Mouse (Mus musculus): ENCODE results near the gene Fundc2. TPM values are rescaled to one million over a fixed set of nuclear protein-coding genes. Genes with fewer than 3 reads are reported as not detected.

Gene Fundc2
- total RNA-seq (2022), result 100 to 1,000 TPM; 187 to 194 (median 190) TPM

GRCm38 (mm10) chrX:75382195-75382771 is at the start of gene Fundc2, which contains the start of gene F8:
Fundc2 (plus strand) TSS chrX:75382399.
F8 (minus strand) TSS chrX:75382615.
- peak; percentile 74 for DNase-seq (ENCODE audit: low spot score)

GRCm38 (mm10) chrX:75370197-75370596 is 12.0 kb upstream of the Fundc2 start:
- DNase-seq (ENCODE audit: low spot score), result no peak

- DNase-seq (ENCODE audit: low spot score), result peak; percentile 58
These were observed 9.4 kb upstream of the Fundc2 start for GRCm38 (mm10) chrX:75372666-75373425.

GRCm38 (mm10) chrX:75376815-75377214 is 5.4 kb upstream of the Fundc2 start:
- DNase-seq (ENCODE audit: low spot score), result no peak

- no peak for DNase-seq (ENCODE audit: low spot score)
These were observed 1.0 kb upstream of the Fundc2 start for GRCm38 (mm10) chrX:75381176-75381575.

- no peak for DNase-seq (ENCODE audit: low spot score)
These were observed 500 bp upstream of the Fundc2 start for GRCm38 (mm10) chrX:75381699-75382098.

- DNase-seq (ENCODE audit: low spot score), result no peak
These were observed 17.3 kb downstream of the Fundc2 start for GRCm38 (mm10) chrX:75399471-75399870.

- peak; percentile 27 for DNase-seq (ENCODE audit: low spot score)
These were observed 20.5 kb downstream of the Fundc2 start for GRCm38 (mm10) chrX:75402668-75403067.

GRCm38 (mm10) chrX:75403350-75403749 is 21.2 kb downstream of the Fundc2 start:
- no peak for DNase-seq (ENCODE audit: low spot score)

GRCm38 (mm10) chrX:75409711-75410110 is 27.5 kb downstream of the Fundc2 start:
- no peak for DNase-seq (ENCODE audit: low spot score)

- peak; percentile 83 for DNase-seq (ENCODE audit: low spot score)
These were observed 34.0 kb downstream of the Fundc2 start, which contains the start of the genes Cmc4, Mtcp1 and Brcc3 for GRCm38 (mm10) chrX:75415936-75416785. Cmc4 (minus strand) TSS chrX:75416584. Mtcp1 (minus strand) TSS chrX:75416588. Brcc3 (plus strand) TSS chrX:75416628.

Other genes starting within 250 kb of the Fundc2 start
- not detected for gene Smim9, start 218.6 kb upstream of the Fundc2 start, total RNA-seq (2022)
- gene F8, start 216 bp downstream of the Fundc2 start, total RNA-seq (2022), result 1 to 10 TPM; 1.0 to 1.7 (median 1.3) TPM
- gene Cmc4, start 34.2 kb downstream of the Fundc2 start, total RNA-seq (2022), result 1 to 10 TPM; 7.6 to 9.7 (median 8.6) TPM
- 1 to 10 TPM; 2.2 to 3.9 (median 3.3) TPM for gene Mtcp1, start 34.2 kb downstream of the Fundc2 start, total RNA-seq (2022)
- gene Brcc3, start 34.2 kb downstream of the Fundc2 start, total RNA-seq (2022), result 10 to 100 TPM; 23.7 to 31.5 (median 27.1) TPM
- gene Vbp1, start 131.9 kb downstream of the Fundc2 start, total RNA-seq (2022), result 10 to 100 TPM; 35.1 to 42.3 (median 37.5) TPM
- gene Rab39b, start 195.8 kb downstream of the Fundc2 start, total RNA-seq (2022), result under 1 TPM; 0.09 to 0.24 (median 0.16) TPM